Mouse (Mus musculus) activated CD4-positive, CD25-positive, alpha-beta regulatory T cell, adult 4 months (primary cell): ENCODE results near the gene Pgam2. TPM values are rescaled to one million over a fixed set of nuclear protein-coding genes. Genes with fewer than 3 reads are reported as not detected.

ENCODE experiments used
- ATAC-seq: one replicate; pipeline ENCODE4 v1.8.0; 2017
- polyA plus RNA-seq, 2 experiments: library from polyadenylated mRNA; unstranded; fragments of 100-300 nt; shearing (Covaris generic); gene quantifications; one replicate each; pipeline ENCODE4 v1.2.1; 2017

The Pgam2 gene
- polyA plus RNA-seq, 2 experiments from 2014 or later: 1.3 to 1.5 TPM

DNA sequence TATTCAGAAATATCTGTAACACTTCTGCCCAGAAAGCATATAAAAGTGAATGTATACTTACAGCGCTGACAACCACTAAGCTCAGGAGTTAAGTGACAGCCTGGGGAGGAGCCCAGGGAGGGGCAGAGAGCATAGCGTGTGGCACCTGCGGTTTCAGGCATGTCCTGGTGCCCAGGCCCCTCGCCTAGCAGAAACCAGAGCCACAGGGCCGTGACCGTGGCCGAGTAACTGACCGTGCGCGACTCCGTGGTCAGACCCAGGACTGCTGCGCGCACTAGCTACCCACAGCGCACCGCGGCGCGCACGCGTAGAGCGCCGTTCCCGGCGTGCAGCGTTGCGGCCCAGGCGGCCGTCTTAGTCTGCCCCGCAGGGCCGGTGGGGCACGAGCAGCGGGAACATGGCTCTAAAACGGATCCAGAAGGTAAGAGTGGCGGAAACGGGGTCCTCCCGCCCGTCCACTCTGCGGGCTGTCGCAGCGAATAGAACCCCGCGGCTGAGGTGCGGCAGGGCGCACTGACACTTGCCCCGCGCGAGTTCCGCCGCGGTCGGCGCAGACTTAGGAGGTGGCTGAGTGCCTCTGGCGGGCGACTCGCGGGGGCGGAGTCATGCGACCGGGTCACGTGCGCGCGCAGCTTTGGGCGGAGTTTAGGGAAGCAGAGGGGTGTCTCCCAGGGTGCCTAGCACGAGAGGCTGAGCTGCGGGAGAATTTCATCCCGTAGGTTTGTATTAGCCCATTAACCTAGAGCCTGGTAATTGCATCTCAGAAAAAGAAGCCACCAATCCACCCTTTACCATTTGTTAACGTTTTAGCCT, 41.5 kb downstream of the Pgam2 start, which contains the start of gene Urgcp:
Urgcp (minus strand) TSS at position 557 of the 813 bp plus-strand sequence.
- ATAC-seq: peak; percentile 90

DNA sequence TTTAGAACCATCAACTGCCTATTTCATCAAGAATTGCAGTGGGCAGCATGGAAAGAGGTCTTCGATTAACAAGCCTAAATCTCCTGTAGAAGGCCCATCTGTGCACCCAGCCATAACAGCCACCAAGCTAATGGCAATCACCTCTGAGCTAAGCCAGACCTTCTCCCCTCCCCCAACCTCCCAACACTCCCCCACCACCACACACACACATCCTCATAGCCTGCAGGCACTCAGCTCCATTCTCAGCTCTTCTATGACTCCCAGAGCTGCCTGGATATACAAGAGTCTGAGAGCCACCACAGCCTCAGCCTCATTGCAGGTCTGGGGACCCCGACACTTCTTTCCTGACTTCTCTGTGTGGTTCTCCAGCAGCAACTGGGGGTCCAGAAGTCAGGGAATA, 49.8 kb downstream of the Pgam2 start:
- ATAC-seq: no peak

Other genes starting within 250 kb of the Pgam2 start
- gene Ankrd36, start 234.0 kb downstream of the Pgam2 start, polyA plus RNA-seq: not detected
- 10 to 100 TPM; 66.0 to 69.2 TPM for gene Mrps24, start 88.1 kb downstream of the Pgam2 start, polyA plus RNA-seq
- 1 to 10 TPM; 3.7 to 6.1 TPM for gene Urgcp, start 41.4 kb downstream of the Pgam2 start, polyA plus RNA-seq
- 100 to 1,000 TPM; 119 to 149 TPM for gene Dbnl, start 15.2 kb downstream of the Pgam2 start, polyA plus RNA-seq
- 10 to 100 TPM; 20.6 to 22.5 TPM for gene Polm, start 34.3 kb upstream of the Pgam2 start, polyA plus RNA-seq
- under 1 TPM in 1 of 2 experiments, not detected in 1; 0.56 TPM for gene Aebp1, start 58.2 kb upstream of the Pgam2 start, polyA plus RNA-seq
- gene Pold2, start 74.6 kb upstream of the Pgam2 start, polyA plus RNA-seq: 10 to 100 TPM; 20.6 to 26.9 TPM
- gene Myl7, start 95.0 kb upstream of the Pgam2 start, polyA plus RNA-seq: not detected
- not detected for gene Gck, start 146.3 kb upstream of the Pgam2 start, polyA plus RNA-seq
- gene Ykt6, start 152.0 kb upstream of the Pgam2 start, polyA plus RNA-seq: 10 to 100 TPM; 25.6 to 26.7 TPM